Mouse (Mus musculus) left cerebral cortex, postnatal 14 days (tissue): ENCODE results near the gene Snx25. TPM values are rescaled to one million over a fixed set of nuclear protein-coding genes. Genes with fewer than 3 reads are reported as not detected.
A peak's percentile ranks its signal among the peaks of the same experiment; 100 is the strongest.

ENCODE experiments used
- DNase-seq, 2 experiments: peaks; one replicate each; pipeline ENCODE4 v3.0.0; 2021 to 2022; ENCODE audit warnings: low spot score in 2 of 2, mixed read lengths in 1 of 2
- intact Hi-C: fragments of 180-260 bp; cut with DNase I; formaldehyde crosslinking; loops from one replicate; pipeline ENCODE4 v1.15.1; 2025
- long read RNA-seq, 2 experiments: library from polyadenylated mRNA; stranded (forward); transcript quantifications; one replicate each; pipeline ENCODE4 v2.0.0; 2021
- total RNA-seq, 2 experiments: library from RNA; stranded (reverse); gene quantifications; 2 replicates each; pipeline ENCODE4 v1.2.3; 2021

Gene Snx25
- total RNA-seq, result 10 to 100 TPM; 38.1 to 42.3 TPM
- long read RNA-seq, experiment 1, transcript Snx25-203 (19 exons, 3,445 nt), result major isoform, 54 of 76 reads
- long read RNA-seq, experiment 1, partial matches to known transcripts, result 4 of 76 reads
- long read RNA-seq, experiment 1, other reads (novel, unspliced or antisense), result 16 of 76 reads
- long read RNA-seq, experiment 2, transcript Snx25-203 (19 exons, 3,445 nt), result major isoform, 47 of 60 reads
- long read RNA-seq, experiment 2, partial matches to known transcripts, result 5 of 60 reads
- long read RNA-seq, experiment 2, other reads (novel, unspliced or antisense), result 8 of 60 reads

DNA sequence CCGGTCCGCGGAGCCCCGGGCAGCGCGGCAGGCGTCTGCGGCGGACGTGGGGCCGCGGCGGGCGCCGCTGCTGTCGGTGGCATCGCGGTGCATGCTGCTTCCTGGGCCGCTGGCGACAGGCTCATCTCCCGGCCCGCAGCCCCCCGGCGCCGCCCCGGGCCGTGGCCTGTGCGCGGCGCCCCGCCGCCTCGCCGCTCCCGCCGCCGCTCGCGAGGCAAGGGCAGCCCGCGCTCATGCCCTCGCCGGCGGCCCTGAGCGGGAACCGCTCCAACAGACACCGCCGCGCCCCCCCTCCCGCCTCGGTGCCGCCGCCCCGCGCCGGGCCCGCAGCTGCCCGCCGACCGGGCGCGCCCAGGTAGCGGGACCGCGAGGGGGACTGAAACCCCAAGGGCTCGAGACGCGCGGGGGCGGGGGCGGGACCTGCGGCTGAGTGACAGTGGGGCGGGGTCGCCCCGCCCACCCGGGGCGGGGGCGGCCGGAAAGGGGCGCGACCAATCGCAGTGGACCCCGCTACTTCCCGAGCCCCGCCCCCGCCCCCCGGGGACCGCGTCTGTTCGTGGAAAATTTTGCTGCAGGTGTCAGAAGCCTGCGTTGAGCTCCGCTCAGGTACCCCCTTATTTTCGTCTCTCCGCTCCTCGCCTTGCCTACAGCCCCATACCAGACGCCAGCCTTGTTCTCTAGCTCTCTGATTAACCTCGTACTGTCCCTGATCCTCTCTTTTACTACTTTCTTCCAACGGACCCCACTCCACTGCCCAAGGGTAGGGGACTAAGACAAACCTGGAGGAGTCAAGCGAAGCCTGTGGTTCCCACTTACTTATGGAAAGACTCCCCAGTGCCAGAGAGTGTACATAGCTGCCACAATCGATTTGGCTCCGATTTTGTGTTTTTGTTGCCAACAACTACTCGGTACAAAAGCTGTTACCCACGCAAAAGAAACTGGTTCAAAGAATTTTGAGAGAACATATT, at the start of gene Snx25:
Snx25 (minus strand) TSS at position 96 of the 968 bp plus-strand sequence.
- intact Hi-C loops, result loop anchor here (5.0 kb wide), 1 partner anchor 155 kb away; the partner anchor contains the start of gene Lrp2bp
- peak; percentile 76 to 84 for DNase-seq

DNA sequence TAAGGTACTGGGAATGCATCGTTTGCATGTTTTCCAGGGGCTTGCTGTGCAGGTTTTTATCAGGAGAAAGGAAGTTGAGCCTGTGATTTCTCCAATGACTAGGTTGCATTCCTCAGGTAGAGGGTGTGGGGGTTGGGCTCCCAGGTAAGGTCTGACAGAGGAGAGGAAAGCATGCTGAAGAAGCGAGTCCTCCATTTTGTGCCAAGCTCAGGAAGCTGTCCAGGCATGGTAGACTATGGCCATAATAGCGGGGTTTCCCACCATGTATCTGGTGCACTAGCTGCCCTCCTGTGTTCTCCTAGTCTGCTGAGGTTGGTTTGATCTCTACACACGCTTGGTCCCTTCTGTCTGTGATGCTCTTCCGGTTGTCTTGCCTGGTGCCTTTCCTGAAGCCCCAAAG, 45.7 kb upstream of the Snx25 start:
- intact Hi-C loops, result no loop called here
- DNase-seq, result no peak

DNA sequence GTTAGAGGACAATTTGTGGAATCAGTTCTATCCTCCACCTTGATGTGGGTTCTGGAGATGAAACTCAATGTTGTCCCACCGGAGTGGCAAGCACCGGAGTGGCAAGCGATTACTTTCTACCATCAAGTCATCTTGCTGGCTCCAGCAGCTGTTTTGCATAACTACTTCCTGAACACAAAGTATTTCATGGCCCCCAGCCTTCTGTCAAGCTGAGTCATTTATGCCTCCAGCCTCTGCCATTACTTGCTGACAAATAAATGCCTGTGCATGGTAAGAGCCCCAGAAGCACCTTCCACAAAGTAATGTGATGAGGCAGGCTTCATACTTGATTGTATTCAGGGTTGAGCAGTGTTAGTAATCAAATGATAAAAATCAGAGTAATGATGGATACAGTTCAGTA, 44.9 kb upstream of the Snx25 start:
- intact Hi-C loops, result no loop called here
- DNase-seq, result no peak

DNA sequence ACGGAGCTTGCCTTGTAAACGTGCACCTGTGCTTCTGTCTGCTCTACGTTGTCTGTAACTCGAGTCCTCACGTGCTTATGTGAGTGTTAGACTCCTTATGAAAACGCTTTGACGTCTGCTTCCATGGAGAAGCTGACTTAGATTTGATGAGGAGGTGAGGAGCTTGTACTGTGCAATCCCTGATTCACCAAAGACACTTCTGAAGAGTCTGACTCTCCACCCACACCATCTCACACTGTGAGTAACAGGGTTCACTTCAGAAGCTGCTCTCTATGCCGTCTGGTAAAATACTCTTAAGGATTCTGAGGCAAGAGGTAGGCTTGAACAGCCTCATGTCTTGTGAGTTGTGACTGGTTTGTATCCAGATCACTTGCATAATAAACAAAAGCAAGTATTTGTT, 41.1 kb upstream of the Snx25 start:
- intact Hi-C loops, result no loop called here

DNA sequence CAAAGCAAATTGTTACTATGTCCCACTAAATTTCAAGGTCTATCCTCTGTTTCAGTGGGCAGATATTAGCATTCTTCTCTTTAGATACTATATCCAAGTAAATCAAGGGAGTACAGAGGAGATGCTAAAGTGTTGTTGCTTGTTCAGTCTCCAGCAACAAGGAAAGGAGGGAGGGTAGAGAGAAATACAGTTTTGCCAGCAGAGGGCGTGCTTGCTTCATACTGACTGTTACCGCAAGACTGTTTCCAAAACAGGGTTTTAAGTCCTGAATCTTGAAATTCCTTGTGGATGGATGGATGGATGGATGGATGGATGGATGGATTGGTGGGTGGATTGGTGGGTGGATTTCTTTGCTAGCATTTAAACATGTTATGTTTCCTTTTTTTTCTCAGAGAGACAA, 33.4 kb upstream of the Snx25 start:
- intact Hi-C loops, result no loop called here
- DNase-seq, result peak; percentile 69 to 73

More for the DNA sequence above, 41.1 kb upstream of the Snx25 start:
- no peak for DNase-seq

DNA sequence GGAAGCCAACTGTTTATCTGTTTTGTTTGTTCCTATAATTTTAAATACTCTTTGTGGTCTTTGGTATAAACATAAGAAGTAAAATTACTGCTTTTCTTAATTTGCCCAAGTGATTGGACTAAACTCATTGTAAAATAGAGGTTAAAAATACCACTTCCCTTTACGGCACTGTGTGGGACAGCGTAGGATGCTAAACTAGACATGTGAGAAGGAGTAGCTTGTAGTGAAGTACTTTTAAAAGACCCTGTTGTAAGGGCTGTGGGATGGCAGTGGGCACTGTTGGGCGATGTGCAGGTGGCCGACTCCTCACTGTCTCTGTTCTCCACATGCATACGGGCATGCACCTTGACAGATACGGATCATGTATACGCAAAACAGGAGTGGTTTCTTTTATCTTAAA, 28.2 kb upstream of the Snx25 start:
- intact Hi-C loops, result no loop called here

DNA sequence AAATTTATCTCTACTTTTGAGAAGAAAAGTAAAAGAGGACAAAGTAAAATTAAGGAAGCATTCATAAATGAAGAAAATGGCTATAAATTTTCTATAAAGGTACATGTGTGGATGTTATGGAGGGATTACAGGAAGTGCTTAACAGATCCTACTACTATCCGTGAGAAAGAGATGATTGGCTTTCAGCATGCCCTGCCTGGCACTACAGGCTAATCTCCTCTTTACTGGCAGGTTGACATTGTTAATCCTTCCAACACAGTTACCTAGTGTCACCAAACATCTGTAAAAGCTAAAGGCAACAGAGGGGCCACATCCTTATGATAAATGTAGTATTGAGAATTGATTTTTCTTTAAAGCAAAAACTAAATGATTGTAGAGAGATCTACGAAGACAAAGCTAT, 21.7 kb upstream of the Snx25 start:
- DNase-seq, result no peak
- intact Hi-C loops, result no loop called here

More for the DNA sequence above, 28.2 kb upstream of the Snx25 start:
- no peak for DNase-seq

DNA sequence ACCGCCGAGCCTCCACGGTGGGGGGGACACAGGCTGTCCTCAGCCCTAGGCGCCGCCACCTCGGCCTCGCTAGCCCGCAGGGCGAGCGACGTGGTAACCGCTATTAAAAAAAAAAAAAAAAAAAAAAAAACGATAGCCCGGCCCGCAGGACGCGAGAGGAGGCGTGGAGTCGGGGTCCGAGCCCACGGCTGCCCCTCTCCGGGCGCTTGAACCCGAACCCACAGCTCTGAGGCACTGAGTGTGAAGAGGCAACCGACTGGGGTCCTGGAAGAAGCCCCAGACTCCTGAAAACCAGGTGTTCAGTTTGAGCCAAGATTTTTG, 11.9 kb upstream of the Snx25 start:
- intact Hi-C loops, result no loop called here
- no peak for DNase-seq

DNA sequence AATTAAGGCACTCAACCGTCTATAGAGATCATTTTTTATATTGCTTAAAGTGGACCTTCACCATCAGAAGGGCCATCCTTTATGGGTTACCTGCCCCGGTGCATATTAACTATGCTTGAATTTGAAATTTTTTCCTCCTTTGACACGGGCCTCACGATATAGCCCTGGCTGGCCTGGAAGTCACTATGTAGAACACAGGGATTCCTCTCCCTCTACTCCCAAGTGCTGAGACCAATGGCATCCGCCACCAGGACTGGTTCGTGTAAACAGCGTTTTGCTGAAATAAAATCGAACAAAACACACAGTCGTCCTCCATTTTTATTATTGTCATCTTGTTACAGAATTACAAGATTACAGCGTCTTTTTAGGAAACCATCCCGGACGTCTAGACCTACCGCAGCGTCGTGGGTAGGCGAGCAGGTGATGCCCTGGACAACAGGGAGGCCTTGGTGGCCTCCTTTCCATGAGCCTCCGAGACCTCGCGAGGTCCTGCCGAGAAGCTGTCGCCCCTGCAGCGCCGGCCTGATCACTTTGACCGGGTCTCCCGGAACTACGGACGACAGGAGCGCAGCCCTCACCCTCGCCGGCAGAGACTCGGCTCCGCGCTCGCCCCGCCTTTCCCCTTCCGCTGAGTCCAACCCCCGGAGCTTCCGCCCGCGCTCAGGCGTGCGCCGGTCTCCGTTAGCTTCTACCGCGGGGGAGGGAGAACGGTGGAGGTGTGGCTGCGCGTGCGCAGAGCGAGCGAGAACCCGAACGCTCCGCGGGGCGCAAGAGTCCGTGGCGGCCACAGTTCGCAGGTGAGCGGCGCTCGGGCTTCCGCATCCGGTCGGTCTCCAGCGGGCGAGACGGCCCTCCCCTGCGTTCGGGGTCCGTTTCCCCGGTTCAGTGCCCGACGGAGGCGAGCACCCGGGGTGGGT, 11.3 kb upstream of the Snx25 start:
- intact Hi-C loops, result no loop called here
- DNase-seq, result peak; percentile 93 to 96

DNA sequence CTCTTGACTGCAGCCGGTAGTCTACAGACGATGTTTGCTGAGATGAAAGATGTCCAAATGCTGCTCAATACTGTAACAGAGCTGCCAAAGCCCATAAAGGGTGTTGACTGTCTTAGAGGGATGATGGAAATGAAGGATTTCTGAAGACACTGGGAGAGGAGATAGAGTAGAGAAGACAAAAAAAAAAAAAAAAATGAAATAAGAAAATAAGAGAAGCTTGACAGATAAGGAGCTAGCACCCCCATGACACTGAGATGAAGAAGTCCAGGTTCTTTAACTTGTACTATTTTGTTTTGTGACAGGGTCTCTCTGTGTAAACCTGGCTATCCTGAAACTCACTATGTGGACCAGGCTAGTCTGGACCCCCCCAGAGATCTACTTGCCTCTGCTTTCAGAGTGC, 1.1 kb upstream of the Snx25 start:
- no peak for DNase-seq
- intact Hi-C loops, result loop anchor here (5.0 kb wide), 1 partner anchor 156 kb away; the partner anchor contains the start of gene Lrp2bp

DNA sequence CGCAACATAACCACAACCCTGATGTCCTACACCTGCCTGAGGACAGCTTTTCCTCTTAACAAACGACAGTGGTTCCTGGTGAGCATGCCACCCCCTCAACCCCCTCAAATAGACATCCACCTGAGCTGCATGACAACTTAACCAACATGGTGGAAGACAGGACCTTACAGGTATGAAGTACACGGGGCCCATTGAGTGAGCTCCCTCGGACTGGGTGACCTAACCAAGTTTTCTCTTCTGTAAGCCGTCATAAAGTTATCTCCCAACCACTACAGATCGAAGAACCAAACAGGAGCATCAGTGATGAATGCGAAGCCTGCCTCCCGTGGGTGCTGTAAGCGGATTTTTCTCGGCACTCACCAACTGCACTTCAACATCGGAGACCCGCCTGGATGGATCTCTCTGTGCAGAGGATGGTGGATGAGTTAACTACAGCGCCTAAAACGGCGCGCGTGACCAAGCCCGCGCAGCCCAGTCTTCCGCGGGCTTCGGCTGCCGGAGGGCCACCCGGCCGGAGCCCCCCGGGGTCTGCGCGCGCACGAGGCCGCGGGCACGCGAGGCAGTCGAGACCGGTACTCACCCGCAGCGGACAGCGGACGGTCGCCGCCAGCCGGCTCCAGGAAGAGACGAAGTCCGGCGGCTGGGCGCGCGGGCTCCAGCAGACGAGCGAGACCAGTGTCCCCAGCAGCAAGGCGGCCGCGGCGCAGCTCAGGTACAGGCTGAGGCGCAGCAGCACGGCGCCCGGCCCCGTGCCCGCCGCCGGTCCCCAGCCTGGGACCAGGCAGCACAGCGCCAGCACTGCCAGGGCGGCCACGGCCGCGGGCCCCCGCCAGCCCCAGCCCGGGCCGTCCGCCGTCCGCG, 527 bp downstream of the Snx25 start, which contains the start of gene Cfap97:
Cfap97 (plus strand) TSS at position 570 of the 861 bp plus-strand sequence.
- DNase-seq, result peak; percentile 38 to 52
- intact Hi-C loops, result loop anchor here (5.0 kb wide), 1 partner anchor 154 kb away; the partner anchor contains the start of gene Lrp2bp

DNA sequence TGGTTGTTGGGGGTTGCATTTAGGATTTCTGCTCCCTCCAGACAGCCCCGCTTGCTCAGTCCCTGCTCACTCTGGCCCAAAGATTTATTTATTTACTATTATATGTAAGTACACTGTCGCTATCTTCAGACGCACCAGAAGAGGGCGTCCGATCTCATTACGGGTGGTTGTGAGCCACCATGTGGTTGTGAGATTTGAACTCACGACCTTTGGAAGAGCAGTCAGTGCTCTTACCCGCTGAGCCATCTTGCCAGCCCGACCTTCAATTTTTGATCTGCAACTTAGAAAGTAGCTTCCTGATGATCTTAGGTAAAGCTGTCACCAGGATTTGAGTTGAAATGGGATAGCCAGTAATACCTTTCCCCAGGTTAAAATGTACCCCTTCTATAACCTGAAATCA, 2.2 kb downstream of the Snx25 start:
- intact Hi-C loops, result loop anchor here (5.0 kb wide), 1 partner anchor 152 kb away; the partner anchor contains the start of gene Lrp2bp

DNA sequence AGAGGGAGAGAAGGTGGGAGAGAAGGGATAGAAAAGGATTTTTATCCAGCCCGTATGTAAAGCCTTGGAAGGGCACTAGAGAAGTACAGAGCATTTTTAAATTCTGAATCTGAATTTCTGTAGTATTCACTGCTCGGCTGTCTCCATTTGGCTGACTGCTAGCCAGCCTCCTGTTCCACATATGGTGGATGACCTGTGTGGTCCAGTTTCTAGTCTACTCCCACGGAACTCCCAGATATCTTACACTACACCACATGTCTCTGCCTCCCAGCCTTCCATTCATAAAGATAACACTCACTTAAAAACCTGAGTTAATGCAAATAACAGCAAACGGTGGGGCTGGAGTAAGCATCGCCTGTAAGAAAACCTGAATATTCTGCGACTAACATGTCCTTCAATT, 2.7 kb downstream of the Snx25 start:
- intact Hi-C loops, result no loop called here
- no peak for DNase-seq

More for the DNA sequence above, 2.2 kb downstream of the Snx25 start:
- no peak for DNase-seq

DNA sequence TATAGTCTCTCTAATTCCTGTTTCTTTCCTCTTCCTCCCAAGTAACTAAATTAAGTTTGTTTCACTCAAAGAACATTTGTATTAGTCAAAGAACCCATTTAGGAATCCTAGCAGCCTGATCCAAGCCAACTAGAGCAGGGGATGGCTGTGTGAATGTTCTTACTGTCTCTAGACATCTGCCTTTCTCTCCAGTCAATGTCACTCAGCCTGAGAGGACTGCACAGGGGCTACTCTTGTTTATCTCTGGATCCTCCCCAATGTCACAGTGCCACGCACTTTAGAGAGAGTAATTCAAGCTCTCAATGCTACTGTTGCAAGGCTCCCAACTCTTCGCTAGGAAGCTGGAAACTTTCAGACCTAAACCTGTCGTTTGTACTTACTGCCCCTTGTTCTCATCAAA, 5.8 kb downstream of the Snx25 start:
- intact Hi-C loops, result no loop called here
- DNase-seq, result no peak

DNA sequence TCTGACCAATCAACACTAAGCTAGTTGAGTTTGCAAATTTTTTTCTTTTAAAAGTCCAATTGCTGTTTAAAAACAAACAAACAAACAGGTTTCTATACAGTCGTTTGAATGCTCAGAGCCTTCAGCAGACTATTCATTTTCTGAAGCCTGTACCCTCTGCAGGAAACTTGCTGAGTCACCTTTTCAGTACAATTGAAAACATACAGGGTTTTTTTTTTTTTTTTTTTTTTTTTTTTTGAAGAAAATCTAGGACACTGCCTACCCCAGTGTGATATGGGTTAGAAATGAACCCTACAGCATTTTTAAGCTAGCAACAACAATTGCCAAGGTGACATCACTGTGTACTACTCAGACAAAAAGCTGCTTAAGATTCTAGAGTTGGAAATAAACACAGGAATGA, 8.0 kb downstream of the Snx25 start:
- no peak for DNase-seq
- intact Hi-C loops, result no loop called here

DNA sequence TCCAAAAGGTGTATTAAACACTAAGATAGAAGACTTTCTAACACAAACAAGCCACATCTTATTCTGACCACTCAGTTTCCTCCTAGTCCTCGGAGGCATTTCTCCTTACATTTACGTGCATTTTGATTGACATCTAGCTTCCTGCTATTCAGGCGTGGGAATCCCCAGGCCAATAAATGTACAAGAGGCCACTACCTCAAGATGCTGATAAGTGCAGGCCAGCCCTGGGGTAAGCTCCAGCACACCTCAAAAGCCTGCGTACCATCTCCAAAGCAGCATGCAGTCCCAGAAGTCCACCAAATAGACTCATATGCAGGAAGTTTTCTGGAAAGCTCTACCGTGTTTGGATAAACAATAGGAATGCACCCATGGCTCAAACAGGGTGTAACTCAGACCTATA, 8.5 kb downstream of the Snx25 start:
- intact Hi-C loops, result no loop called here
- DNase-seq, result no peak

DNA sequence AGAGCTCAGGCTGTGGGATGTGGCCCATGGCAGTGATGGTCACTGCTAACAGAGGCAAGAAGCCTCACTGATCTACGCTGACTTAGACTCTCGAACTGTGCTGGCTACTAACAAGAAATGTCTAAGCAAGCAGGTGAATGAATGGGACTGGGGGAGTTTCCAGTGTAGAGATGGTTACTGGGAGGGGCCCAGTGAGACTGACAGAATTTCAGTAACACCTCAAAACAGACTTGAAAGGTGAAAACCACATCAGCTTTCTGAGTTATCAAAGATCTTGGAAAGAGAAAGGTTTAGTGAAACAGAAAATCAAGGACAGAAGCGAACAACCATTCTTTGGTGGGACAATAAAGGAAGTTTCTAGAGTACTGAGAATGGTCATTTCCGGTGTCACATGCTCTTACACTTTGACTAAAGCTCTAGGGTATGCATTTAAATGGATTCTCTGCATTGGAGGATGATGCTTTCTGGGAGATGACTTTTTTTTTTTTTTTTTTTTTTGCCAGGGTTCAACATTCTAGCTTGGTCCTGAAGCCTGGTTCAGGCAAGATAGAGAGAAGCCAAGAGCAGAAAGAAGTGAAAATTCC, 9.4 kb downstream of the Snx25 start:
- intact Hi-C loops, result no loop called here
- DNase-seq, result no peak

DNA sequence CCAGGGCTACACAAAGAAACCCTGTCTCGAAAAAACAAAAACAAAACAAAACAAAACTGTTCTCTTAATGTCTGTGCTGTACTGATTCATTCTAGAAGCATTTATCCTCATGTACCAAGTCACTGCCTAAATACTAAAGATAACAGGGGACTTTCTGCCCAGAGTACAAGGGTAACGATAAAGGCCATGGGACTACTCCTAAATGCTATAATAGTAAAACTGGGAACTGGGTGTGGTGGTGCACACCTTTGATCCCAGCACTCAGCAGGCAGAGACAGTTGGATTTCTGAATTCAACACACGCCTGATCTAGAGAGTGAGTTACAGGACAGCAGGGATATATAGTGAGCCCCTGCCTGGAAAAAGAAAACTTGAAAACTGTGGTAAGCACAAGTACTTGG, 10.3 kb downstream of the Snx25 start:
- intact Hi-C loops, result no loop called here
- DNase-seq, result no peak
